Mouse (Mus musculus) right cerebral cortex, postnatal 14 days (tissue): ENCODE results near the gene Smyd4.

Experiments
- DNase-seq: peaks from one replicate; pipeline ENCODE4 v3.0.0; 2022

Gene Smyd4

GRCm38 (mm10) chr11:75453991-75454930 is 106.0 kb downstream of the Smyd4 start, which contains the start of gene Wdr81:
Wdr81 (minus strand) TSS chr11:75454717.
- DNase-seq: peak; percentile 84
